Mouse (Mus musculus) frontal cortex, postnatal 14 days (tissue): Measurements from ENCODE around the gene Rab25.

Experiments used
- DNase-seq, 2 experiments: peaks; one replicate each; pipeline ENCODE4 v3.0.0; 2022; ENCODE audit warnings: low spot score in 2 of 2

The Rab25 gene

GRCm38 (mm10) chr3:88567892-88568291 lies 19.8 kb upstream of the Rab25 start:
- DNase-seq, result no peak

DNA sequence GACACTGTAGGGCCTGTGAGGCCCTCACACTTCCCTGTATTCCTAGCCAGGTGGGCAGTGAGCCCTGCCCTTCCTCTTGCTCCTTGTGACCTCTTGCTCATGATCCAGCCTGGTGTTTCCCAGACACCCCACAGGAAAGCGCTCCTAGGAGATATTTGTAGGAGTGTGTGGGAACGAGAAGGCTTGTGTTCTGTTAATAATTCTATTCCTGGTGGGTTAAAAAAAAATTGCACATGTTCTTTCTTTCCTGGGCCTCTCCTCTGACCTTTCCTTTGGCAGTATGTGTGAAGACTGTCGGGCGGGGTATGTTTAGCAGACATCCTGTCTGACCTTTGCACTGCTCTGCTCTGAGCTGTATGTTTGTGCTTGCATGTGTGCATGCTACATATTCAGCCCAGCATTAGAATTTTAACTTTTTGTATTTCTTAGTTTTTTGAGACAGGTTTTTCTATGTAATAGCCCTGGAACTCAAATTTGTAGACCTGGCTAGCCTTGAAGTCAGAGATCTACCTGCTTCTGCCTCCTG lies 18.5 kb upstream of the Rab25 start:
- no peak for DNase-seq

DNA sequence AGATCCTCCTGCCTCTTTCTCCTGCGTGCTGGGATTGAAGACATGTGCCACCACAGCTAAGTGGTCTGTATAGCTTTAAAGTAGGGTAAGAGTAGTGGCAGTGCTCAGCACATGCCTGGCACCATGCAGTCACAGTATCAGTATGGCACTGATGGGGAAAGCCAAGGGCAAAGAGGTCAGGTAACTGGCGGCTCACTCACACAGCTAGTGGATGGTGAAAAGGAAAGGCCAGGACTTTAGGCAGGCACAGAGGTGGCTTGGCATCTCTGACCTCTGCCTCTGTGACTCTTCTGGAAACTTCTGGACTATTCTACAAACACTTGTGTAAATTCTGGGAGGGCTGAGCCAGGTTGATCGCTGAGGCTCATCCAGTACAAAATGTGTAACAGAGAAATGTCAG lies 18.0 kb upstream of the Rab25 start:
- DNase-seq, result no peak

DNA sequence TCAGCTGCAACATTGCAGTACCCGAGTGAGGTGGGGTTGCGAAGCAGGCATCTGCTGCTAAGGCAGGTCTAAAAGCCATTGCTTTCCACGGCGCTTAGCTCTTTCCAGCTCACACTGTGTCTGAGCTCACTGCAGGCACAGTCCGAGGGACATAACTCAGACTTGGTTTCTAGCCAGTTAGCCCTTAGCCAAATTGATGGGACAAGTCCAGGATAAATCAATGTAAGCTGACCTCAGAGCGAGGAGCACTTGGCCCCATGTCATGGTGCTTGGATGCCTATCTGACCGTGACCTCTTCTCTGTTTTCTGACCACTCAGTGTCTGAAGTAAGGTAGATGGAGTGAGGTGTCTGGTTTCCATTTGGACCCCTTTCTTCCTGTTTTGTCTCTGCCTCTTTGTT lies 15.9 kb upstream of the Rab25 start:
- no peak for DNase-seq

DNA sequence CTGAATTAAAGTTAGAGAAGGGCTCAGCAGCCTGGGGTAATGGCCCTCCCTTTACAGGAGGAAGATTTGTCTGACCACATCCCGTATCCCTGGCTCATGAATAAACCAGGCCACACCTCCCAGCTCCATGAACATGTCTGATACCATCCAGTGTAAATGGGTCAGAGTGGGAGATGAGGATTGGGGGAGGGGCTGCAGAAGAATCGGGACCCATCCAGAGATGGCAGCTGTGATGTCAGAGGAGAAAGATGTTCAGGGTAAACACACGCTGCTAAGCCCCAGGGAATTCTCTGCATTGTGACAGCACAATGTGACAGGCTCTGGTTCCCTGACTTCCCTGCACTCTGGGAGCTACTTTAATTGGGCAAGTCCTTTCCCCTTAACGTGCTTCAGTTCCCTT lies 15.3 kb upstream of the Rab25 start:
- no peak for DNase-seq

DNA sequence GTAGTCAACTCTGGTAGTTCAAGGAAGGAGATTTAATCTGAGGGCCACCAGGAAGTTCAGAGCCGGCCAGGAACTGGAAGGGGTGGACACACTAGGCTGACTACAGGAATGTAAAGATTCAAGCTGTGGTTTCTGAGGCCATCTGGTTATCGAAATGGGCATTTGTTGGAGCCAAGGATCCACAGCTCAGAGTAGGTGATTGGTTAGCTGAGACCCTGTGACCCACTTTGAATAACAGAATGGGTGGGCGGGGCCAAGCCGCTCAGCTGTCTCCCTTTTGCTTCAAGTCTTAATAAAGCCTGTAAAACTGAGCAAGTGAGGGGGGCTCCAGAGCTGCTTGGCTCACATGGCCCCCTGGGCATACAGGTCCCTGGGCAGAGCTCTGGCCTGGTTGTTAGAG lies 13.9 kb upstream of the Rab25 start:
- DNase-seq, result no peak

GRCm38 (mm10) chr3:88559596-88559995 lies 11.5 kb upstream of the Rab25 start:
- no peak for DNase-seq

GRCm38 (mm10) chr3:88556616-88557015 lies 8.5 kb upstream of the Rab25 start:
- no peak for DNase-seq

- DNase-seq, result no peak
These were observed 7.6 kb upstream of the Rab25 start for GRCm38 (mm10) chr3:88555731-88556130.

GRCm38 (mm10) chr3:88555069-88555605 lies 7.0 kb upstream of the Rab25 start:
- DNase-seq, result no peak

- peak in 1 of 2 experiments; percentile 29 for DNase-seq
These were observed 5.9 kb upstream of the Rab25 start for GRCm38 (mm10) chr3:88553880-88554586.

DNA sequence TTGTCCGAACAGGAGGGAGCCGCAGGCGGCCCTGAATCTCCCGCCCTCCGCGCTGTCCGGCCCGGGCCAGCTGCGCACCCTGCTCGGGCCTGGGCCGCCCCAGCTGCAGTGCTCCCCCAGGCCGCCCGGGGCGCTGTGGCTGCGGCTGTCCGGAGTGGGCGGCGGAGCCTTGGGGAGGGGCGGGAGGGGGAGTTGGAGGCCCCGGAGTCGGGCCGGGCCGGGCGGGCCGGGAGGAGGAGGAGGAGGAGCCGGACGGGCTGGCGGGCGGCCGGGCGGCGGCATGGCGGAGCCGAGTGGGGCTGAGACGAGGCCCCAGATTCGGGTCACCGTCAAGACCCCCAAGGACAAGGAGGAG lies 5.4 kb upstream of the Rab25 start, which contains the start of gene Ubqln4:
TSS of gene Ubqln4 (plus strand) at position 234 of the 355 bp plus-strand sequence.
- peak; percentile 68 to 78 for DNase-seq

DNA sequence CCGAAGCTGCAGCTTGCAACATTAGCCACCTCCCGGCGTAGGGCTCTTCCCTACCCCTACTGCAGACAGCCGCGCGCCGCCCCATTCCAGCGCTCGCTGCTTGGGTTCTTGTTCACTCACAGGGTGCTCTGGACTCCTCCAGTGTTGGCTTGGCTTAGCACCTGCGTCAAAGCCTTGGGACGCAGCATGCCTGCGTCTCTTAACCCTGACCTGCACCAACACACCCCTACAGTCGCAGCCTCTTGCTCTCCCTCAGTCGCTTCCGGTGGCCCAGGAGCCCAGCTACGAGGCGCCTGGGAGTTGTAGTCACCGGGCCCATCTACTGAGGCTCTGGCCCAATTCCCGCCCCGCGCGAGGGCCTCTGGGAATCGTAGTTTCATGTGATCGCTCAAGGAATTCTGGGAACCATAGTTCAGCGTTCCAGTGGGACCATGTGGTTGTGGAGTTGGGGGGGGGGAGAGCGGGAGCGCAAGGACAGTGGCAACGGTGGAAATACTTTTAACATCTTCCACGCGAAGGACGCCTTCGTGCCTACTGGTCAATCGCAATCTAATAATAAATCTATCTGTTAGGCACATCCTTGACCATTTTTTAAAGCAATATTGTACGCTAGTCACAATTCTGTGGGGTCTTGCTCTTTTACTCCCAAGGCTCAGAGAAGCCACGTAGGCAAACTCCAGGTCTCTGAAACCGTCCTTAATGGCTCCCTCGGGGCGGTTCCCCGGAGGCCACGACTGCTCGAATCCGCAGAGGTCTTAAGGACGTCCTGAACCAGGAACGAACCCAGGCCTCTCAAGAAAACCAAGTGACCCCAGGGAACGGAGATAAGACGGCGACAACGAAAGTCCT lies 4.8 kb upstream of the Rab25 start, which contains the start of gene Lamtor2:
TSS of gene Lamtor2 (minus strand) at position 399 of the 849 bp plus-strand sequence.
- peak; percentile 96 for DNase-seq

DNA sequence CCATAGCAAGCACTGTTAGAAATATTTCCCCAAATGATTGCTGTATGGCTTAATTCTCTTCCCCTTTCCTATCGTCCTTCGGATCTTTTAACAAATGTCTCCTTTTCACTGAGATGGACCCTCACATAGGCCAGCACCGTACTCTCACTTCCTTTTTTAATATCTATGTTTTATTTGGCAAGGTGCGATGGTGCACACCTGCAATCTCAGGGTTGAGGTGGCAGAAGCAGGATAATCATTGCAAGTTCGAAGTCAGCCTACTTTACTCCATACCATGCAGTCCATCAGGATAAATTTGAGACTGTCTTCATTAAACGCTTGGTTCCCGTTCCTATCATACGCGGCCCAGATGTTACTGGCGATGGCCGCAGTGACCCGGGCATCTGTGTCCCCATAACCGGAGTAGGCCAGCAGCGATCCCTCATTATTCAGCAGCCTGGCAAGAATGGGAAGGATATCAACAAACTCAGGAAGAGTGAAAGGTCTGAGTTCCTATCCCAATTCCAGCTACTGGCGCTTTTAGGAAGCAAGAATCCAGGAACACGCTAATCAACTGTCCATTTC lies 4.1 kb upstream of the Rab25 start:
- no peak for DNase-seq

- no peak for DNase-seq
These were observed 3.5 kb upstream of the Rab25 start for GRCm38 (mm10) chr3:88551586-88551985.

GRCm38 (mm10) chr3:88546674-88547418 lies 1.3 kb downstream of the Rab25 start:
- DNase-seq, result no peak

DNA sequence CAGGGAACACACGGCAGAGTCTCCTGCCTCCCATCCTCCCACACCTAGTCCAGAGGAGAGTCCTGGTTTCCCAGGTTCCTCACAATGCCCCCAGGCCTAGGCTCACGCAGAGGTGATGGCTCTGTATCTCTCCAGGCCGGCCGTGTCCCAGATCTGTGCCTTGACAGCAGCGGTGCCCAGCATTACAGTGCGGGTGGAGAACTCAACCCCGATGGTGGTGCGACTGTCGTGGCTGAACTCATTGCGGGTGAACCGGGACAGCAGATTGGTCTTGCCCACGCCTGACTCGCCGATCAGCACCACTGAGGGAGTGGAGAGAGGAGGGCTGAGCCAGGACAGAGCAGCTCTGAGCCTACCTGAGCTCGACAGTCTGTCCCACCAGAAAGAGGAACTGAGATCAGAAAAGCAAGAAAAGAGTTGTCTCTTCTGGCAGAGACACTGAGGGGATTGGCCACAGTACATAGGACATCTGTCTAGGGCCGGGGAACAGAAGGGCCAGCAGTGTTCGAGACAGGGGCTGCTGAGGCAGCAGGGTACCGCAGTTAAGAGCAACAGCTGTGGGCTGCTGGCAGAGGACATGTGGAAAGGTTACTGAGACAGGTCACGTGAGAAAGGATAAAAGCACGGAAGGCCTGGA lies 3.0 kb downstream of the Rab25 start:
- DNase-seq, result no peak

DNA sequence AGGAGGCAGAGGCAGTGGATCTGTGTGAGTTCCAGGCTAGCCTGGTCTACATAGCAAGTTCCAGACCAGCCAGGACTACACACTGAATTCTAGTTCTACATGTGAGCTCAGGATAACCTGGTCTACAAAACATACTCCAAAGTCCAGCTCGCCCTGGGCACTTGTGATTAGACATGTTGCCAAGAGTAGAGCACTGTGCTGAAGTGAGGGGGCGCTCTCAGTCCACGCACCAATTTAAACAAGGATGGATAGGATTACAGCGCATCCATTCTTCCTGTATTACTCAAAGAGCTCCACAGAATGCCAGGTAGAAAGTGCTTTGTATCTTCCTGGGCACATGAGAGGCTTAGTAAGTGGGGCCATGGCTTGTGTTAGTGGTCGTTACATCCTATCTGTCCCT lies 3.6 kb downstream of the Rab25 start:
- no peak for DNase-seq

- no peak for DNase-seq
These were observed 4.3 kb downstream of the Rab25 start for GRCm38 (mm10) chr3:88543651-88544410.

DNA sequence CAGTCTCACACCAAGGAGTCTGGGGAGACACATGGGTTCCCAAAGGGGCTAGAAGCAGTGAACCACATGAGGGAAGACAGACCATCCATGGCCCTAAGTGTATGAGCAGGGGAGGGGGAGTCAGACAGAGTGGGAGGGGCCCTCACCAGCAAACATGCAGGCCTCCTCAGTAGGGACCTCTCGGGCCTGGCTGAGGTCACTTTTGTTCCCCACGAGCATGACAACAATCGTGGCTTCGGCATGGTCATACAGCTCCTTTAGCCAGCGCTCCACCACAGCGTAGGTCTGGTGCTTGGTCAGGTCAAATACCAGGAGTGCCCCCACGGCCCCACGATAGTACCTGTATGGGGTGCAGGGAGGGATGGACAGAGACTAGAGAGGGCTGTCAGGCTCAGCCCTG lies 4.9 kb downstream of the Rab25 start:
- DNase-seq, result no peak
